Mouse (Mus musculus) liver (tissue): Measurements from ENCODE around the gene Spata2l.
"Not testable (repeated sequence)": the region's sequence is repeated elsewhere in the genome, so short reads cannot be mapped to it uniquely, and the experiment has no call there.

Experiments used
- DNase-seq: peaks from one replicate; pipeline ENCODE4 v3.0.0-alpha.2; 2020; ENCODE audit warnings: mixed read lengths

Spata2l gene

GRCm38 (mm10) chr8:123235520-123236497, at the start of gene Spata2l:
Gene Spata2l (minus strand): TSS chr8:123236233.
- peak; percentile 90 for DNase-seq

- no peak for DNase-seq
Measured at GRCm38 (mm10) chr8:123284493-123284892, 48.5 kb upstream of the Spata2l start.

GRCm38 (mm10) chr8:123283991-123284390, 48.0 kb upstream of the Spata2l start:
- no peak for DNase-seq

- DNase-seq = not testable (repeated sequence)
Measured at GRCm38 (mm10) chr8:123282994-123283393, 47.0 kb upstream of the Spata2l start.

GRCm38 (mm10) chr8:123280302-123281094, 44.5 kb upstream of the Spata2l start:
- no peak for DNase-seq

GRCm38 (mm10) chr8:123279828-123280227, 43.8 kb upstream of the Spata2l start:
- no peak for DNase-seq

GRCm38 (mm10) chr8:123278445-123278844, 42.4 kb upstream of the Spata2l start:
- DNase-seq = no peak

GRCm38 (mm10) chr8:123275096-123275495, 39.1 kb upstream of the Spata2l start:
- DNase-seq = no peak

- no peak for DNase-seq
Measured at GRCm38 (mm10) chr8:123274447-123274846, 38.4 kb upstream of the Spata2l start.

GRCm38 (mm10) chr8:123271901-123272300, 35.9 kb upstream of the Spata2l start:
- DNase-seq = no peak

GRCm38 (mm10) chr8:123271147-123271546, 35.1 kb upstream of the Spata2l start:
- no peak for DNase-seq

GRCm38 (mm10) chr8:123267926-123268656, 32.1 kb upstream of the Spata2l start:
- DNase-seq = no peak

GRCm38 (mm10) chr8:123257593-123257992, 21.6 kb upstream of the Spata2l start:
- DNase-seq = not testable (repeated sequence)

GRCm38 (mm10) chr8:123257114-123257513, 21.1 kb upstream of the Spata2l start:
- DNase-seq = no peak

GRCm38 (mm10) chr8:123255170-123255569, 19.1 kb upstream of the Spata2l start:
- DNase-seq = no peak

- peak; percentile 93 for DNase-seq
Measured at GRCm38 (mm10) chr8:123254099-123254885, 18.3 kb upstream of the Spata2l start, which contains the start of the genes Zfp276 and Vps9d1. Gene Zfp276 (plus strand): TSS chr8:123254195. Gene Vps9d1 (minus strand): TSS chr8:123254348.

GRCm38 (mm10) chr8:123253451-123254098, 17.5 kb upstream of the Spata2l start:
- no peak for DNase-seq

GRCm38 (mm10) chr8:123252925-123253324, 16.9 kb upstream of the Spata2l start:
- DNase-seq = no peak

- no peak for DNase-seq
Measured at GRCm38 (mm10) chr8:123250940-123251339, 14.9 kb upstream of the Spata2l start.

GRCm38 (mm10) chr8:123248596-123248995, 12.6 kb upstream of the Spata2l start:
- DNase-seq = no peak

- DNase-seq = no peak
Measured at GRCm38 (mm10) chr8:123247748-123248147, 11.7 kb upstream of the Spata2l start.
